Mouse (Mus musculus) heart, embryonic 11.5 days (tissue): ENCODE data around the gene Tmem269. TPM values are rescaled to one million over a fixed set of nuclear protein-coding genes. Genes with fewer than 3 reads are reported as not detected.

ENCODE experiments used
- ATAC-seq: fragments of 200-750 bp; cut with Nextera tagmentation; replicated peaks from 2 replicates; pipeline ENCODE4 v1.8.0; 2017; ENCODE audit warnings: moderate library complexity; ENCODE audit not compliant: insufficient number of reproducible peaks, low FRiP score, low TSS enrichment
- H3K27ac ChIP-seq: fragments of 300-500 bp; sonication (generic); 2 replicates; pipeline ENCODE4 v1.5.1; 2014; ENCODE audit warnings: mild to moderate bottlenecking, low read depth, low read length
- H3K27me3 ChIP-seq: fragments of 300-500 bp; sonication (generic); 2 replicates; pipeline ENCODE4 v1.6.1; 2014; ENCODE audit warnings: mild to moderate bottlenecking, low read length, mixed read lengths; ENCODE audit not compliant: control insufficient read depth, insufficient read depth
- H3K36me3 ChIP-seq: fragments of 300-500 bp; sonication (generic); 2 replicates; pipeline ENCODE4 v1.6.1; 2014; ENCODE audit warnings: mild to moderate bottlenecking, low read length, moderate library complexity, mixed read lengths; ENCODE audit not compliant: control insufficient read depth, insufficient read depth
- H3K4me1 ChIP-seq: fragments of 300-500 bp; sonication (generic); 2 replicates; pipeline ENCODE4 v1.6.1; 2014; ENCODE audit warnings: low read length; ENCODE audit not compliant: control insufficient read depth, insufficient read depth
- H3K4me2 ChIP-seq: fragments of 300-500 bp; sonication (generic); 2 replicates; pipeline ENCODE4 v1.6.1; 2014; ENCODE audit warnings: mild to moderate bottlenecking, moderate library complexity
- H3K4me3 ChIP-seq: fragments of 300-500 bp; sonication (generic); 2 replicates; pipeline ENCODE4 v1.5.1; 2014; ENCODE audit warnings: low read depth, low read length
- H3K9ac ChIP-seq: fragments of 300-500 bp; sonication (generic); 2 replicates; pipeline ENCODE4 v1.6.1; 2014; ENCODE audit warnings: mild to moderate bottlenecking, low read depth, low read length, moderate library complexity
- H3K9me3 ChIP-seq: fragments of 300-500 bp; sonication (generic); replicated peaks from 2 replicates; pipeline ENCODE4 v1.6.1; 2016; ENCODE audit warnings: low read length; ENCODE audit not compliant: control insufficient read depth
- WGBS: fragments of 180-500 bp; shearing (Covaris S2); extraction: QIAGEN DNeasy Blood & Tissue Kit; methylation state at CpG from one replicate; pipeline ENCODE4 v1.1.7; 2014; ENCODE audit not compliant: insufficient replicate concordance; 5-methylcytosine and 5-hydroxymethylcytosine counted together
- polyA plus RNA-seq: library from polyadenylated mRNA; unstranded; fragments of >200 nt; fragmentation: Nextera tagmentation; extraction: Ambion mirVana; gene quantifications from 2 replicates; pipeline ENCODE4 v1.2.1, GENCODE M21; 2014

Gene Tmem269
- polyA plus RNA-seq, 1 experiment from 2014 or later, result not detected

GRCm38 (mm10) chr4:119183525-119183924 is 34.5 kb downstream of the Tmem269 start:
- H3K27me3 ChIP-seq, result no peaks in the 10 kb centered on the region
- H3K4me2 ChIP-seq, result no peak overlapping the region
- WGBS, result 26% methylated on average over 1 of the region's 1 CpGs
- H3K9me3 ChIP-seq, result no peaks in the 10 kb centered on the region
- ATAC-seq, result no peak
- H3K27ac ChIP-seq, result no peak overlapping the region
- no peak overlapping the region for H3K4me3 ChIP-seq
- no peaks in the 10 kb centered on the region for H3K36me3 ChIP-seq
- no peak overlapping the region for H3K9ac ChIP-seq
- H3K4me1 ChIP-seq, result no peaks in the 10 kb centered on the region; the same call in 1 of the 2 replicates

GRCm38 (mm10) chr4:119181456-119181855 is 36.6 kb downstream of the Tmem269 start:
- Histone ChIP-seq H3K36me3 (no peaks in the 10 kb centered on the region), H3K9me3 (no peaks in the 10 kb centered on the region), H3K27ac (no peak overlapping the region), H3K9ac (no peak overlapping the region), H3K27me3 (no peaks in the 10 kb centered on the region), H3K4me2 (no peak overlapping the region), H3K4me3 (no peak overlapping the region), H3K4me1 (no peaks in the 10 kb centered on the region; the same call in 1 of the 2 replicates)
- ATAC-seq, result no peak
- WGBS, result 88% methylated on average over 9 of the region's 9 CpGs

- H3K27ac ChIP-seq, result no peak overlapping the region
- H3K9me3 ChIP-seq, result no peaks in the 10 kb centered on the region
- no peak overlapping the region for H3K4me3 ChIP-seq
- no peaks in the 10 kb centered on the region; the same call in 1 of the 2 replicates for H3K4me1 ChIP-seq
- no peaks in the 10 kb centered on the region for H3K36me3 ChIP-seq
- ATAC-seq, result no peak
- H3K9ac ChIP-seq, result no peak overlapping the region
- H3K4me2 ChIP-seq, result no peak overlapping the region
- H3K27me3 ChIP-seq, result no peaks in the 10 kb centered on the region
- WGBS, result 39% methylated on average over 4 of the region's 4 CpGs
Observed at GRCm38 (mm10) chr4:119180133-119180707, 37.8 kb downstream of the Tmem269 start.

- no peak overlapping the region for H3K27ac ChIP-seq
- no peaks in the 10 kb centered on the region for H3K9me3 ChIP-seq
- H3K36me3 ChIP-seq, result no peaks in the 10 kb centered on the region
- WGBS, result 53% methylated on average over 18 of the region's 18 CpGs
- H3K9ac ChIP-seq, result no peak overlapping the region
- H3K4me1 ChIP-seq, result no peaks in the 10 kb centered on the region; the same call in 1 of the 2 replicates
- H3K4me3 ChIP-seq, result no peak overlapping the region
- no peak overlapping the region for H3K4me2 ChIP-seq
- H3K27me3 ChIP-seq, result no peaks in the 10 kb centered on the region
- ATAC-seq, result no peak
Observed at GRCm38 (mm10) chr4:119178331-119178730, 39.7 kb downstream of the Tmem269 start.

GRCm38 (mm10) chr4:119177702-119178101 is 40.3 kb downstream of the Tmem269 start:
- WGBS, result 58% methylated on average over 5 of the region's 5 CpGs
- no peak overlapping the region for H3K9ac ChIP-seq
- no peak overlapping the region for H3K4me2 ChIP-seq
- H3K27ac ChIP-seq, result no peak overlapping the region
- H3K36me3 ChIP-seq, result no peaks in the 10 kb centered on the region
- H3K4me3 ChIP-seq, result no peak overlapping the region
- H3K4me1 ChIP-seq, result peaks cover 6% of the 10 kb centered on the region; the same call in 1 of the 2 replicates
- ATAC-seq, result no peak
- no peaks in the 10 kb centered on the region for H3K27me3 ChIP-seq
- no peaks in the 10 kb centered on the region for H3K9me3 ChIP-seq

GRCm38 (mm10) chr4:119173851-119174453 is 44.1 kb downstream of the Tmem269 start, which contains the start of gene Zfp691:
Gene Zfp691, minus strand, starts transcription at chr4:119174195.
- ATAC-seq, result peak; percentile 99
- Histone ChIP-seq H3K36me3 (peaks cover 10% of the 10 kb centered on the region), H3K27ac (peak within 1 kb of the TSS; percentile 57; the same call in 1 of the 2 replicates), H3K4me3 (peak within 1 kb of the TSS; percentile 73), H3K27me3 (no peaks in the 10 kb centered on the region), H3K4me1 (peaks cover 9% of the 10 kb centered on the region; the same call in 1 of the 2 replicates), H3K9ac (peak within 1 kb of the TSS; percentile 88), H3K9me3 (no peaks in the 10 kb centered on the region), H3K4me2 (peak within 1 kb of the TSS; percentile 75)
- WGBS, result under 1% methylated on average over 40 of the region's 40 CpGs

GRCm38 (mm10) chr4:119172919-119173650 is 44.9 kb downstream of the Tmem269 start:
- peaks cover 9% of the 10 kb centered on the region; the same call in 1 of the 2 replicates for H3K4me1 ChIP-seq
- H3K27me3 ChIP-seq, result no peaks in the 10 kb centered on the region
- 0 out of 2 replicates have a peak overlapping the region, but pooled peaks have one; percentile 57 for H3K27ac ChIP-seq
- H3K4me3 ChIP-seq, result peak overlapping the region; percentile 73
- peak overlapping the region; percentile 88 for H3K9ac ChIP-seq
- H3K9me3 ChIP-seq, result no peaks in the 10 kb centered on the region
- peak overlapping the region; percentile 75 for H3K4me2 ChIP-seq
- ATAC-seq, result no peak
- H3K36me3 ChIP-seq, result peaks cover 13% of the 10 kb centered on the region
- 38% methylated on average over 18 of the region's 18 CpGs for WGBS

- peaks cover 3% of the 10 kb centered on the region; the same call in 1 of the 2 replicates for H3K4me1 ChIP-seq
- no peaks in the 10 kb centered on the region for H3K27me3 ChIP-seq
- H3K9me3 ChIP-seq, result no peaks in the 10 kb centered on the region
- peaks cover 13% of the 10 kb centered on the region for H3K36me3 ChIP-seq
- no peak overlapping the region for H3K4me3 ChIP-seq
- WGBS, result 7% methylated on average over 4 of the region's 4 CpGs
- H3K27ac ChIP-seq, result no peak overlapping the region
- no peak overlapping the region for H3K4me2 ChIP-seq
- ATAC-seq, result no peak
- H3K9ac ChIP-seq, result no peak overlapping the region
Observed at GRCm38 (mm10) chr4:119167663-119168062, 50.4 kb downstream of the Tmem269 start.
